Mouse (Mus musculus) cerebellum, adult 2 months (tissue): ENCODE data around the gene Kcnk6.

ENCODE experiments used
- CTCF ChIP-seq: fragments of 200-500 bp; IDR thresholded peaks from 2 replicates; pipeline ENCODE4 v1.5.1; 2011; ENCODE audit warnings: low read depth, mild to moderate bottlenecking, control low read depth, low read length, moderate library complexity, borderline replicate concordance; ENCODE audit not compliant: insufficient read depth
- POLR2A ChIP-seq: fragments of 200-500 bp; IDR thresholded peaks from 2 replicates; pipeline ENCODE4 v1.6.1; 2011; ENCODE audit warnings: low read length, control low read depth, borderline replicate concordance; ENCODE audit not compliant: insufficient read depth

DNA sequence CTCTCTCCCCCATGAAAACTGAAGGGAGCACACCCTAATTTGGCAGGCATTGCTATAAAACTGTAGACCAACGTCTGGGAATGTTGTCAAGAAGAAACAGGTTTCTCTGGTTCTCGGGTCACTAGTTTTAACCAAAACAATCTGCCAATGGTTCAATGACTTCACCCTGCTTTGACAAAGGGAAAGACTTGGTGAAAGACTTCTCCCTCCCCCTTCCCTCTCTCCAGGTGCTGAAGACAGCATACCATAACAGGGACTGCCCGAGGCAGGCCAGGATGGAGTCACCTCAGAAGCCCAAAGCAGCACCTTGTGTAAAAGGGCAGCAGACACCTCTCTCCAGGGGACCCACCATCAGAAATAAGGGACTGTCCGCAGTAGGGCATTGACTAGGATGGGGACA, 34.6 kb upstream of the Kcnk6 start:
- no peak for TF ChIP-seq CTCF
- no peak for TF ChIP-seq POLR2A
